Mouse (Mus musculus) CH12.LX (cell line): ENCODE data around the gene Kdm4b. TPM values are rescaled to one million over a fixed set of nuclear protein-coding genes. Genes with fewer than 3 reads are reported as not detected.

Experiments used
- DNase-seq: peaks from one replicate; pipeline ENCODE4 v3.0.0-alpha.2; 2013; ENCODE audit errors: extremely low read depth
- H3K27ac ChIP-seq: 2 replicates; pipeline ENCODE4 v1.5.1; 2012; ENCODE audit warnings: low read depth, mild to moderate bottlenecking, control low read depth, moderate library complexity; ENCODE audit not compliant: insufficient read depth
- H3K27me3 ChIP-seq: replicated peaks from 2 replicates; pipeline ENCODE3; 2012; ENCODE audit warnings: inconsistent platforms
- H3K36me3 ChIP-seq, 2 experiments: replicated peaks in 1 of 2; 2 replicates each; pipeline versions ENCODE3 to v1.6.1; 2012; ENCODE audit warnings: inconsistent platforms in 1 of 2, low read length in 1 of 2, mild to moderate bottlenecking in 1 of 2, mixed read lengths in 1 of 2, moderate library complexity in 1 of 2; ENCODE audit not compliant: control insufficient read depth in 1 of 2, insufficient read depth in 1 of 2
- H3K4me1 ChIP-seq, 2 experiments: 2 replicates each; pipeline ENCODE4 v1.6.1; 2012; ENCODE audit warnings: inconsistent platforms in 1 of 2, moderate library complexity in 1 of 2; ENCODE audit not compliant: insufficient read depth in 2 of 2, control insufficient read depth in 1 of 2
- H3K4me2 ChIP-seq: 2 replicates; pipeline ENCODE4 v1.6.1; 2012; ENCODE audit warnings: low read depth, mild to moderate bottlenecking, control low read depth; ENCODE audit not compliant: poor library complexity, insufficient read depth, severe bottlenecking
- H3K4me3 ChIP-seq, 3 experiments: fragments of 150-350 bp in 1 of 3; sonication (generic) in 1 of 3; replicated peaks in 1 of 3; 2 replicates each; pipeline versions ENCODE3 to v1.5.1; 2011 to 2012; ENCODE audit warnings: low read depth in 2 of 3, low read length in 2 of 3, mild to moderate bottlenecking in 2 of 3, moderate library complexity in 2 of 3, control low read depth in 1 of 3, improper control_type of control experiment in 1 of 3, inconsistent platforms in 1 of 3, mixed read lengths in 1 of 3; ENCODE audit not compliant: poor library complexity in 1 of 3
- H3K79me2 ChIP-seq: replicated peaks from 2 replicates; pipeline ENCODE4 v1.6.1; 2012; ENCODE audit warnings: mild to moderate bottlenecking, moderate library complexity; ENCODE audit not compliant: control insufficient read depth, poor library complexity, insufficient read depth, severe bottlenecking; ENCODE audit errors: extremely low read depth
- H3K9ac ChIP-seq: 2 replicates; pipeline ENCODE4 v1.6.1; 2012; ENCODE audit warnings: low read depth, mild to moderate bottlenecking, control low read depth, moderate library complexity; ENCODE audit not compliant: insufficient read depth
- H3K9me3 ChIP-seq: replicated peaks from 2 replicates; pipeline ENCODE3; 2012; ENCODE audit warnings: low read length, inconsistent platforms, mixed read lengths
- BHLHE40 ChIP-seq: IDR thresholded peaks from 2 replicates; pipeline ENCODE4 v1.6.1; 2011; ENCODE audit warnings: mild to moderate bottlenecking, low read depth, low read length, improper control_type of control experiment
- CHD1 ChIP-seq: IDR thresholded peaks from 2 replicates; pipeline ENCODE4 v1.6.1; 2012; ENCODE audit warnings: low read depth, low read length, improper control_type of control experiment, inconsistent platforms
- CHD2 ChIP-seq: IDR thresholded peaks from 2 replicates; pipeline ENCODE4 v1.6.1; 2011; ENCODE audit warnings: low read length, improper control_type of control experiment
- ELF1 ChIP-seq: IDR thresholded peaks from 2 replicates; pipeline ENCODE4 v1.6.1; 2014; ENCODE audit warnings: low read depth, mild to moderate bottlenecking, inconsistent platforms, low read length, improper control_type of control experiment
- EP300 ChIP-seq: IDR thresholded peaks from 2 replicates; pipeline ENCODE4 v1.6.1; 2011; ENCODE audit warnings: low read length, improper control_type of control experiment
- HCFC1 ChIP-seq: IDR thresholded peaks from 2 replicates; pipeline ENCODE4 v1.6.1; 2012; ENCODE audit warnings: low read depth, mild to moderate bottlenecking, inconsistent platforms, low read length, improper control_type of control experiment
- IRF4 ChIP-seq: IDR thresholded peaks from 2 replicates; pipeline ENCODE4 v1.6.1; 2014; ENCODE audit warnings: low read depth, mild to moderate bottlenecking, inconsistent platforms, low read length, improper control_type of control experiment
- JUN ChIP-seq: IDR thresholded peaks from 2 replicates; pipeline ENCODE4 v1.6.1; 2011; ENCODE audit warnings: low read depth, mild to moderate bottlenecking, low read length, improper control_type of control experiment, moderate library complexity; ENCODE audit not compliant: insufficient read depth
- JUND ChIP-seq: conservative IDR thresholded peaks from 2 replicates; pipeline ENCODE4 v1.6.1; 2011; ENCODE audit warnings: low read depth, low read length, improper control_type of control experiment
- MAX ChIP-seq: IDR thresholded peaks from 2 replicates; pipeline ENCODE4 v1.6.1; 2011; ENCODE audit warnings: low read length, improper control_type of control experiment
- MYC ChIP-seq: IDR thresholded peaks from 2 replicates; pipeline ENCODE4 v1.6.1; 2011; ENCODE audit warnings: low read depth, mild to moderate bottlenecking, improper control_type of control experiment, low read length
- NELFE ChIP-seq: IDR thresholded peaks from 2 replicates; pipeline ENCODE4 v1.6.1; 2011; ENCODE audit warnings: low read depth, low read length, improper control_type of control experiment
- NRF1 ChIP-seq: IDR thresholded peaks from 2 replicates; pipeline ENCODE4 v1.6.1; 2014; ENCODE audit warnings: low read depth, mild to moderate bottlenecking, inconsistent platforms, low read length, improper control_type of control experiment, moderate library complexity
- TBP ChIP-seq: conservative IDR thresholded peaks from 2 replicates; pipeline ENCODE4 v1.6.1; 2011; ENCODE audit warnings: low read depth, low read length, improper control_type of control experiment
- TCF12 ChIP-seq: IDR thresholded peaks from 2 replicates; pipeline ENCODE4 v1.6.1; 2014; ENCODE audit warnings: low read depth, mild to moderate bottlenecking, inconsistent platforms, low read length, improper control_type of control experiment
- UBTF ChIP-seq: IDR thresholded peaks from 2 replicates; pipeline ENCODE4 v1.6.1; 2012; ENCODE audit warnings: low read depth, mild to moderate bottlenecking, inconsistent platforms, low read length, improper control_type of control experiment, moderate library complexity
- USF2 ChIP-seq: conservative IDR thresholded peaks from 2 replicates; pipeline ENCODE4 v1.6.1; 2011; ENCODE audit warnings: low read depth, low read length, improper control_type of control experiment
- ZNF384 ChIP-seq: IDR thresholded peaks from 2 replicates; pipeline ENCODE4 v1.6.1; 2012; ENCODE audit warnings: low read depth, low read length, improper control_type of control experiment, inconsistent platforms
- dilution Hi-C: fragments of 300-500 bp; cut with MboI; formaldehyde crosslinking; loops from 2 replicates; pipeline ENCODE4 v1.14.3; 2020; ENCODE audit warnings: low sequenced_read_pairs; ENCODE audit not compliant: extremely low pct_unique_long_range_greater_than_20kb, extremely low pct_ligation_motif_present
- in situ Hi-C: fragments of 300-500 bp; cut with MboI; formaldehyde crosslinking; loops from 3 replicates; pipeline ENCODE4 v1.14.3; 2019; ENCODE audit warnings: low sequenced_read_pairs, low pct_ligation_motif_present, low pct_unique_long_range_greater_than_20kb, mixed read lengths
- polyA plus RNA-seq: library from polyadenylated mRNA; unstranded; fragments of >175 nt; gene quantifications from 2 replicates; pipeline ENCODE4 v1.2.1, GENCODE M21; 2012; ENCODE audit warnings: low read depth; ENCODE audit not compliant: insufficient read length
- total RNA-seq, 2 experiments: library from RNA; depleted of rRNA; stranded (reverse); fragments of 300-350 nt in 1 of 2; fragments of >200 nt in 1 of 2; gene quantifications; 2 replicates each; pipeline ENCODE4 v1.2.3; 2012 to 2014

Gene Kdm4b
- total and polyA plus RNA-seq, 3 experiments: 12.3 to 19.5 (median 14.2) TPM

DNA sequence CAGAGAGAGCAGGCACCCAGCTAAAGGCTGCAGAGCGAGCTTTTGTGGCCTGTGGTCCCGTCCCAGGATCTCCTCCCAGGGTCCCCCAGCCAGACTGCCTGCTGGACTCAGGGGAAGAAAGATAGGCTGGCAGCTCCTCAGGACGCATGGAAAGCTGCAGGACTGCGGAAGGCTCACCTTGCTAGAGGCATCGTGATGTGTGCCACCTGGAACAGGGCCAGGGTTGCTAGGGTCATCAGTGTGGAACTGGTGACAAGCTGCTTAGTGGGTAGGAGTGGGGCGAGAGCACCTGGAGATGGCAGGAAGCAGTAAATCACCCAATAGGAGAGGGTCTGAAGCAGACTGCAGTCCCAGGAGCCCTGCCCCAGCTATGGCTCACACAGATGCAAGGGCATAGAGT, 61.8 kb downstream of the Kdm4b start:
- no peak overlapping the region for H3K27ac ChIP-seq
- H3K9ac ChIP-seq: no peak overlapping the region
- no peaks in the 10 kb centered on the region for H3K4me1 ChIP-seq
- TF ChIP-seq ELF1 (no peak), JUND (no peak)
- in situ Hi-C loops: no loop called here
- H3K79me2 ChIP-seq: no peaks in the 10 kb centered on the region
- dilution Hi-C loops: no loop called here
- no peak for DNase-seq
- H3K9me3 ChIP-seq: no peaks in the 10 kb centered on the region
- H3K36me3 ChIP-seq: peaks cover 35 to 94% of the 10 kb centered on the region in 2 experiments
- no peaks in the 10 kb centered on the region for H3K27me3 ChIP-seq
- no peak overlapping the region for H3K4me2 ChIP-seq
- H3K4me3 ChIP-seq: no peak overlapping the region

DNA sequence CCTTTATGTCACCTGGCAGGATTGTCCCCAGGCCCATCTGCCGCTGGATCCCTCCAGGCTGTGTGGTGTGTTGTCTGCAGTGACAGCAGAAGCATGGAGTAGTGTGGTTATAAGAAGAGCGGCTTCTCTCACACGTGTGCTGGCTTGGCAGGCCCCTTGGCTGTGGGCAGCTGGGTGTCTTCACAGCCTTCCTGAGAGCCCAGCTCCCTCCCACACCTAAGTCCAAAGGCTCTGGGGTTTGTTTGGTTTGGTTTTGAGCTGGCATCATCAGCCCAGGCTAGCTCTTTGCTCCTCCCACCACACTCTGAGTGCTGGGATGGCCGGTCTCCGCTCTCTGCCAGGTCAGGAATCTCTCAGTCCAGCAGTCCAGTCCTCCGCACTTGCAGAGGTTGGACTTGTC, 67.4 kb downstream of the Kdm4b start:
- Histone ChIP-seq H3K4me2 (no peak overlapping the region), H3K27ac (no peak overlapping the region), H3K79me2 (no peaks in the 10 kb centered on the region), H3K4me3 (no peak overlapping the region), H3K27me3 (no peaks in the 10 kb centered on the region), H3K4me1 (no peaks in the 10 kb centered on the region), H3K9me3 (no peaks in the 10 kb centered on the region), H3K36me3 (peaks cover 47 to 100% of the 10 kb centered on the region in 2 experiments), H3K9ac (no peak overlapping the region)
- dilution Hi-C loops (no loop called here), in situ Hi-C loops (no loop called here)
- TF ChIP-seq JUN (no peak), CHD2 (no peak), MAX (no peak), TCF12 (no peak), TBP (no peak), HCFC1 (no peak), MYC (no peak), UBTF (no peak), BHLHE40 (no peak), EP300 (no peak), IRF4 (no peak), NELFE (no peak), NRF1 (no peak), CHD1 (no peak), ZNF384 (no peak), USF2 (no peak)
- DNase-seq: no peak
